Mouse (Mus musculus) brain, embryonic 14.5 days (tissue): ENCODE results near the gene Thegl.

Experiments used
- CTCF ChIP-seq: fragments of 200-500 bp; IDR thresholded peaks from 2 replicates; pipeline ENCODE4 v1.5.1; 2012; ENCODE audit warnings: inconsistent platforms, mild to moderate bottlenecking, moderate library complexity, borderline replicate concordance; ENCODE audit not compliant: insufficient read depth, insufficient read length; ENCODE audit errors: extremely low read depth
- POLR2A ChIP-seq: fragments of 200-500 bp; IDR thresholded peaks from 2 replicates; pipeline ENCODE4 v1.6.1; 2012; ENCODE audit warnings: mild to moderate bottlenecking, inconsistent platforms, borderline replicate concordance; ENCODE audit not compliant: poor library complexity, insufficient read depth, insufficient read length, severe bottlenecking; ENCODE audit errors: extremely low read depth

- TF ChIP-seq CTCF (no peak), POLR2A (no peak)
Measured at GRCm38 (mm10) chr5:77087122-77087521, 71.3 kb downstream of the Thegl start.
